Mouse (Mus musculus) olfactory bulb, adult 2 months (tissue): Measurements from ENCODE around the gene Cd36. TPM values are rescaled to one million over a fixed set of nuclear protein-coding genes. Genes with fewer than 3 reads are reported as not detected.

Experiments used
- H3K27ac ChIP-seq: fragments of 200-500 bp; 2 replicates; pipeline ENCODE4 v1.5.1; 2012; ENCODE audit warnings: low read depth, low read length; ENCODE audit not compliant: insufficient read depth
- H3K4me1 ChIP-seq: fragments of 200-500 bp; 2 replicates; pipeline ENCODE4 v1.6.1; 2012; ENCODE audit warnings: low read length; ENCODE audit not compliant: control insufficient read depth, insufficient read depth
- H3K4me3 ChIP-seq: fragments of 200-500 bp; 2 replicates; pipeline ENCODE4 v1.5.1; 2012; ENCODE audit warnings: mild to moderate bottlenecking, low read depth, low read length, moderate library complexity; ENCODE audit not compliant: insufficient read depth
- CTCF ChIP-seq: fragments of 200-500 bp; IDR thresholded peaks from 2 replicates; pipeline ENCODE4 v1.5.1; 2012; ENCODE audit warnings: low read depth, mild to moderate bottlenecking, low read length, moderate library complexity; ENCODE audit not compliant: insufficient read depth
- POLR2A ChIP-seq: fragments of 200-500 bp; IDR thresholded peaks from 2 replicates; pipeline ENCODE4 v1.6.1; 2012; ENCODE audit warnings: mild to moderate bottlenecking, low read depth, low read length, moderate library complexity; ENCODE audit not compliant: insufficient read depth
- WGBS: fragments of 180-500 bp; shearing (Covaris S2); methylation state at CpG from one replicate; pipeline ENCODE4 v1.1.7; 2018; 5-methylcytosine and 5-hydroxymethylcytosine counted together
- polyA plus RNA-seq: library from polyadenylated mRNA; stranded (reverse); fragments of >200 nt; gene quantifications from 2 replicates; pipeline ENCODE4 v1.2.4, GENCODE M21; 2012; ENCODE audit warnings: low replicate concordance; ENCODE audit not compliant: missing spikeins, insufficient read depth, insufficient read length

Gene Cd36
- polyA plus RNA-seq, 1 experiment = not detected

DNA sequence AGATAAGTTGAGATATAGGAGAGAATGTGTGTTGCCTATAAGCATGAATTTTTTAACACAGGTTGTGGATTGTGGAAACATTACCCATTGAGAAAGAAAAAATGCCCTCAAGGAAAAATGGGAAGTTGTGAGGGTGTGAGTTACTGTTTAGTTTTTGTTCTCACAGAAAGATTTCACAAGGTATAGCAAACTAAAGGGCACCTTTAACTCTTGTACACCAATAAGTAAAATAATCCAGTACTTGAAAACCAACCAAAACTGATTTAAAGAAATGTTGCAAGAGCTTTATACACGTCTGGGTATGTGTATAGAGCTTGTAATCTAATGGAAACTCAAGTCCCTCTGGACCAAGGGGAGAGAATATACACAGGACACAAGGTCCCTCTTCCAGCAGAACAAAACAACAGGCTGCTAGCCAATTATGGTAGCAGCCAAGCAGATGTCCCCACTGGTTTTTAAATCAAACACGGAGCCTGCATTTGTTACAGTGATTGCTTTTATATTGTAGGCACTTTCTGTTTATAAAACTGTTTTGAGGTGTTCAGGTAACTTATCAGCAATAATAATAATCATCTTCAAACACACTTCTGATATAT, 5.1 kb upstream of the Cd36 start:
- no peak overlapping the region for H3K27ac ChIP-seq
- no peak overlapping the region for H3K4me3 ChIP-seq
- TF ChIP-seq POLR2A (no peak), CTCF (no peak)
- 61% methylated on average over 2 of the region's 2 CpGs for whole genome bisulfite sequencing
- H3K4me1 ChIP-seq = no peaks in the 10 kb centered on the region

DNA sequence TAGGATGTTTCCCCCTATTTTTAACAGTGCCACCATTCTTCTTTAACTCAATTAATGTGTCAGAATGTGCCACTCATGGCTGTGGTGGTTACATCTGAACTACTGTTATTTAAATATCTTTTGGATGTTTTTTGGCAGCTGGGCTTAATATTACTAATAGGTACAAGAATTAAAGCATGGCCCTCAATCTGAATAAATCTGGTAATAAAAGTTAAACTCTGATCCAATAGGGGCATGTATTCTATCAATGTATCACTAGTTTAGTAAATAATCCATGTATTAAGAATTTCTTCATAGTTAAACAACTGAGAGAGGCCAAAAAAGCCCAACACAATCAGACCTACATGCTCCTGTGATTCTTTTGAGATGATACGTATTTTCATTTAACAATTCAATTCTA, 690 bp upstream of the Cd36 start:
- no peak overlapping the region for H3K27ac ChIP-seq
- H3K4me3 ChIP-seq = no peak overlapping the region
- no peaks in the 10 kb centered on the region for H3K4me1 ChIP-seq
- WGBS = 96% methylated on average over 1 of the region's 1 CpGs
- no peak for TF ChIP-seq POLR2A

DNA sequence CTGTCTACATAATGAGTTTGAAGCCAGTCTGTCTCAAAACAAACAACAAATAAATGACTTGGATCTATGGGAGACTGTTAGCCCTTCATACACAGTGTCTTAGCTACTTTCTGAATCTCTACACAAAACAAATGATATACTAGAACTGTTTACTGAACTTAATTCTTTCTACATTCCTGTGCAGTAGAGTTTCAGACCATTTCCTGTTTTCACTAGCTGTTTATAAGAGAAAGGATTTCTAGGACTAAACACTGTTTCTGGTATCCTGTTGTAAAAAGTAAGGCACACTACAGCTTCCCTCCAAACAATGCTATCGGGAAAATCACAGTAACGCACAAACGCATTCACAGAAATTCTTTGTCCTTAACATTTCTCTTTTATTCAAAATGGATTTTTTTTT, 2.2 kb downstream of the Cd36 start:
- H3K4me3 ChIP-seq = no peak overlapping the region
- 71% methylated on average over 3 of the region's 3 CpGs for WGBS
- no peak for TF ChIP-seq POLR2A
- TF ChIP-seq CTCF = no peak
- no peaks in the 10 kb centered on the region for H3K4me1 ChIP-seq
- H3K27ac ChIP-seq = no peak overlapping the region

GRCm38 (mm10) chr5:17883357-17883875, 5.2 kb downstream of the Cd36 start:
- Histone ChIP-seq H3K4me3 (no peak overlapping the region), H3K4me1 (no peaks in the 10 kb centered on the region), H3K27ac (no peak overlapping the region)
- TF ChIP-seq CTCF = no peak
- WGBS = 55% methylated on average over 3 of the region's 3 CpGs

DNA sequence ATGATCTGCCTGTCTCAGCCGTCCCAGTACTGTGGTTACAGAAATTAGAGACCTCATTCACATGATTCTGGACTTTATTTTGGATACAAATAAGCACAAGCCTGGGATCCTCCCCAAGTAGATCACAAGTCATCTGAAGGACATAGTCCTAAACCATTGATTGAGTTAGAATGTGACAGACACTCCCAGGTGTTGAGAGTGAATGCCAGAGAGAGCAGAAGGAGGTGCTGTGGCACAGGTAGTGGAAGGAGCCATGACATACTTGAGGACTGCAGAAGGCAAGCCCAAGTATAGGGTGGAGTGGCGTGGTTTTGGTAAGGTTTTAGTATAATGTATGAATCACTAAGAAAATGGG, 7.1 kb downstream of the Cd36 start:
- no peak overlapping the region for H3K27ac ChIP-seq

GRCm38 (mm10) chr5:17880799-17881541, 7.6 kb downstream of the Cd36 start:
- TF ChIP-seq CTCF = no peak
- TF ChIP-seq POLR2A = no peak
- H3K4me1 ChIP-seq = no peaks in the 10 kb centered on the region
- no peak overlapping the region for H3K27ac ChIP-seq
- no peak overlapping the region for H3K4me3 ChIP-seq
- 73% methylated on average over 4 of the region's 4 CpGs for WGBS

More for the DNA sequence above, 7.1 kb downstream of the Cd36 start:
- WGBS = 89% methylated on average over 2 of the region's 2 CpGs
- H3K4me1 ChIP-seq = no peaks in the 10 kb centered on the region
- TF ChIP-seq POLR2A = no peak
- TF ChIP-seq CTCF = no peak
- no peak overlapping the region for H3K4me3 ChIP-seq

GRCm38 (mm10) chr5:17879924-17880323, 8.7 kb downstream of the Cd36 start:
- WGBS = 55% methylated on average over 1 of the region's 1 CpGs
- no peak for TF ChIP-seq POLR2A
- TF ChIP-seq CTCF = no peak
- Histone ChIP-seq H3K4me1 (no peaks in the 10 kb centered on the region), H3K27ac (no peak overlapping the region), H3K4me3 (no peak overlapping the region)

GRCm38 (mm10) chr5:17877044-17877443, 11.6 kb downstream of the Cd36 start:
- Histone ChIP-seq H3K27ac (no peak overlapping the region), H3K4me1 (no peaks in the 10 kb centered on the region), H3K4me3 (no peak overlapping the region)
- WGBS = 90% methylated on average over 7 of the region's 7 CpGs
- TF ChIP-seq CTCF = no peak

DNA sequence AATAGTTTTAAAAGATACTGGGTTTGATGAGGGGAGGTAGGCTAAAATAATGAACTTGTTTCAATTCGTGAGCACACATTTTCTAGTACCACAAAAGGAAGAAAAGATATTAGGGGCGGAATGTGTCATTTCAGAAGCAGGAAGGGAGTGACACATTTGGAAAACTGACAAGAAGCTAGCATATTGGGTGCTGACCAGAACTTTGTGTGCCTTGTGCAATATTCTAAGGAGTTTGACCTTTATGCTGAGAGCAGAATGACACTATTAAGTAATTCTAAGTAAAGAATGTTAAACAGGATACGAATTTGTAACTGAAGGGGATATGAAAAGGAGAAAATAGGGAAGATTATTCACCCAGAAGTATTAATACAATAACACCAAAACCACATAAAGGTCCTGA, 12.0 kb downstream of the Cd36 start:
- TF ChIP-seq CTCF (no peak), POLR2A (no peak)
- Histone ChIP-seq H3K4me1 (no peaks in the 10 kb centered on the region), H3K4me3 (no peak overlapping the region), H3K27ac (no peak overlapping the region)
- 69% methylated on average over 3 of the region's 3 CpGs for WGBS
